Mouse (Mus musculus): Measurements from ENCODE around the gene Gbf1. TPM values are rescaled to one million over a fixed set of nuclear protein-coding genes. Genes with fewer than 3 reads are reported as not detected.
"Not testable (repeated sequence)": the region's sequence is repeated elsewhere in the genome, so short reads cannot be mapped to it uniquely, and the experiment has no call there.

Gene Gbf1
- total RNA-seq, 2 experiments from 2014 or later = 84.6 to 86.4 TPM

GRCm38 (mm10) chr19:46141091-46141490 lies 11.2 kb upstream of the Gbf1 start:
- no peak for DNase-seq (ENCODE audit: low spot score in 2 of 2)

- DNase-seq (ENCODE audit: low spot score in 2 of 2) = no peak
Measured at GRCm38 (mm10) chr19:46147511-46148371, 4.6 kb upstream of the Gbf1 start, which contains the start of gene Pitx3. Gene Pitx3, minus strand, starts transcription at chr19:46148326.

- peak in 1 of 2 experiments; percentile 29 for DNase-seq (ENCODE audit: low spot score in 2 of 2)
Measured at GRCm38 (mm10) chr19:46148372-46148760, 3.9 kb upstream of the Gbf1 start.

GRCm38 (mm10) chr19:46149091-46149490 lies 3.2 kb upstream of the Gbf1 start:
- DNase-seq (ENCODE audit: low spot score in 2 of 2) = no peak

GRCm38 (mm10) chr19:46165950-46166349 lies 13.6 kb downstream of the Gbf1 start:
- no peak for DNase-seq (ENCODE audit: low spot score in 2 of 2)

- DNase-seq (ENCODE audit: low spot score in 2 of 2) = not testable (repeated sequence)
Measured at GRCm38 (mm10) chr19:46167169-46167568, 14.9 kb downstream of the Gbf1 start.

- no peak for DNase-seq (ENCODE audit: low spot score in 2 of 2)
Measured at GRCm38 (mm10) chr19:46169396-46169795, 17.1 kb downstream of the Gbf1 start.

- DNase-seq (ENCODE audit: low spot score in 2 of 2) = no peak
Measured at GRCm38 (mm10) chr19:46169913-46170312, 17.6 kb downstream of the Gbf1 start.

GRCm38 (mm10) chr19:46172541-46172940 lies 20.2 kb downstream of the Gbf1 start:
- DNase-seq (ENCODE audit: low spot score in 2 of 2) = no peak

- DNase-seq (ENCODE audit: low spot score in 2 of 2) = no peak
Measured at GRCm38 (mm10) chr19:46175173-46175572, 22.9 kb downstream of the Gbf1 start.

GRCm38 (mm10) chr19:46177046-46177445 lies 24.7 kb downstream of the Gbf1 start:
- DNase-seq (ENCODE audit: low spot score in 2 of 2) = no peak

GRCm38 (mm10) chr19:46180274-46180673 lies 28.0 kb downstream of the Gbf1 start:
- no peak for DNase-seq (ENCODE audit: low spot score in 2 of 2)

GRCm38 (mm10) chr19:46182241-46182640 lies 29.9 kb downstream of the Gbf1 start:
- DNase-seq (ENCODE audit: low spot score in 2 of 2) = no peak

GRCm38 (mm10) chr19:46186611-46187010 lies 34.3 kb downstream of the Gbf1 start:
- DNase-seq (ENCODE audit: low spot score in 2 of 2) = no peak

- no peak for DNase-seq (ENCODE audit: low spot score in 2 of 2)
Measured at GRCm38 (mm10) chr19:46187203-46187602, 34.9 kb downstream of the Gbf1 start.

- DNase-seq (ENCODE audit: low spot score in 2 of 2) = no peak
Measured at GRCm38 (mm10) chr19:46198293-46198692, 46.0 kb downstream of the Gbf1 start.

GRCm38 (mm10) chr19:46198891-46199290 lies 46.6 kb downstream of the Gbf1 start:
- no peak for DNase-seq (ENCODE audit: low spot score in 2 of 2)

GRCm38 (mm10) chr19:46204166-46204565 lies 51.9 kb downstream of the Gbf1 start:
- DNase-seq (ENCODE audit: low spot score in 2 of 2) = no peak

- DNase-seq (ENCODE audit: low spot score in 2 of 2) = no peak
Measured at GRCm38 (mm10) chr19:46205680-46206079, 53.4 kb downstream of the Gbf1 start.

- DNase-seq (ENCODE audit: low spot score in 2 of 2) = no peak
Measured at GRCm38 (mm10) chr19:46210951-46211350, 58.6 kb downstream of the Gbf1 start.

GRCm38 (mm10) chr19:46214541-46214940 lies 62.2 kb downstream of the Gbf1 start:
- no peak for DNase-seq (ENCODE audit: low spot score in 2 of 2)

- DNase-seq (ENCODE audit: low spot score in 2 of 2) = no peak
Measured at GRCm38 (mm10) chr19:46215401-46215800, 63.1 kb downstream of the Gbf1 start.

- no peak for DNase-seq (ENCODE audit: low spot score in 2 of 2)
Measured at GRCm38 (mm10) chr19:46216716-46217115, 64.4 kb downstream of the Gbf1 start.

All from left cerebral cortex, adult 18-20 months (tissue).